Mouse (Mus musculus) lung, adult 2 months (tissue): ENCODE measurements around the gene Tmem181a.
"Not testable (repeated sequence)": the region's sequence is repeated elsewhere in the genome, so short reads cannot be mapped to it uniquely, and the experiment has no call there.

ENCODE experiments used
- CTCF ChIP-seq: fragments of 200-500 bp; IDR thresholded peaks from 2 replicates; pipeline ENCODE4 v1.5.1; 2011; ENCODE audit warnings: mild to moderate bottlenecking, low read length, control low read depth; ENCODE audit not compliant: insufficient read depth
- POLR2A ChIP-seq: fragments of 200-500 bp; IDR thresholded peaks from 2 replicates; pipeline ENCODE4 v1.6.1; 2011; ENCODE audit warnings: low read depth, mild to moderate bottlenecking, control low read depth, low read length, borderline replicate concordance; ENCODE audit errors: extremely low read depth

- TF ChIP-seq CTCF, POLR2A: not testable (repeated sequence)
Measured at GRCm38 (mm10) chr17:6300190-6300863, 43.7 kb downstream of the Tmem181a start.
